Mouse (Mus musculus) ES-E14 (cell line): ENCODE measurements around the gene 4930595D18Rik.

Experiments
- ZC3H11A ChIP-seq: IDR thresholded peaks from 2 replicates; pipeline ENCODE4 v1.6.1; 2012; ENCODE audit warnings: low read depth, mild to moderate bottlenecking, inconsistent platforms, low read length, borderline replicate concordance
- ZNF384 ChIP-seq: IDR thresholded peaks from 2 replicates; pipeline ENCODE4 v1.6.1; 2012; ENCODE audit warnings: low read depth, low read length, inconsistent platforms

- TF ChIP-seq ZC3H11A (no peak), ZNF384 (no peak)
Observed at GRCm38 (mm10) chr12:111111176-111111575, 73.1 kb downstream of the 4930595D18Rik start.
